Mouse (Mus musculus) layer of hippocampus, postnatal 25 days (tissue): ENCODE measurements at regions not wholly inside any gene's neighbourhood (a gene's known extent, or its start where the extent isn't known, plus 50 kb on each side); places are given as distances from the start of the nearest gene placed in this dataset.

Source experiments
- DNase-seq, 2 experiments: peaks; one replicate each; pipeline ENCODE4 v3.0.0; 2022; ENCODE audit warnings: mixed read lengths in 2 of 2, low spot score in 1 of 2; ENCODE audit errors: extremely low spot score in 1 of 2

GRCm38 (mm10) chr1:90396660-90397059 is 192.9 kb downstream of the Ackr3 start:
- DNase-seq, result no peak

GRCm38 (mm10) chr1:90397355-90397754 is 193.6 kb downstream of the Ackr3 start:
- no peak for DNase-seq

GRCm38 (mm10) chr1:90398396-90398975 is 194.7 kb downstream of the Ackr3 start:
- DNase-seq, result no peak

GRCm38 (mm10) chr1:90403057-90403456 is 199.3 kb downstream of the Ackr3 start:
- no peak for DNase-seq

- DNase-seq, result no peak
Observed at GRCm38 (mm10) chr1:90404717-90405487, 197.9 kb upstream of the Cops8 start.

GRCm38 (mm10) chr1:90406663-90407062 is 196.1 kb upstream of the Cops8 start:
- peak in 1 of 2 experiments; percentile 19 for DNase-seq

- no peak for DNase-seq
Observed at GRCm38 (mm10) chr1:90408504-90409215, 194.1 kb upstream of the Cops8 start.

GRCm38 (mm10) chr1:90409236-90409635 is 193.5 kb upstream of the Cops8 start:
- no peak for DNase-seq

GRCm38 (mm10) chr1:90412511-90413045 is 190.2 kb upstream of the Cops8 start:
- no peak for DNase-seq

GRCm38 (mm10) chr1:90414751-90415150 is 188.0 kb upstream of the Cops8 start:
- DNase-seq, result no peak

GRCm38 (mm10) chr1:90424066-90424821 is 178.5 kb upstream of the Cops8 start:
- no peak for DNase-seq

GRCm38 (mm10) chr1:90428334-90428733 is 174.4 kb upstream of the Cops8 start:
- DNase-seq, result no peak

- DNase-seq, result no peak
Observed at GRCm38 (mm10) chr1:90428774-90429173, 174.0 kb upstream of the Cops8 start.

- no peak for DNase-seq
Observed at GRCm38 (mm10) chr1:90430480-90430879, 172.3 kb upstream of the Cops8 start.

GRCm38 (mm10) chr1:90431783-90432182 is 171.0 kb upstream of the Cops8 start:
- DNase-seq, result no peak

- DNase-seq, result no peak
Observed at GRCm38 (mm10) chr1:90433911-90434310, 168.9 kb upstream of the Cops8 start.

- no peak for DNase-seq
Observed at GRCm38 (mm10) chr1:90440638-90441037, 162.1 kb upstream of the Cops8 start.

- DNase-seq, result no peak
Observed at GRCm38 (mm10) chr1:90441134-90441868, 161.5 kb upstream of the Cops8 start.

GRCm38 (mm10) chr1:90442250-90443240 is 160.2 kb upstream of the Cops8 start:
- DNase-seq, result no peak
